Mouse (Mus musculus): ENCODE data around the gene Rftn2.

DNA sequence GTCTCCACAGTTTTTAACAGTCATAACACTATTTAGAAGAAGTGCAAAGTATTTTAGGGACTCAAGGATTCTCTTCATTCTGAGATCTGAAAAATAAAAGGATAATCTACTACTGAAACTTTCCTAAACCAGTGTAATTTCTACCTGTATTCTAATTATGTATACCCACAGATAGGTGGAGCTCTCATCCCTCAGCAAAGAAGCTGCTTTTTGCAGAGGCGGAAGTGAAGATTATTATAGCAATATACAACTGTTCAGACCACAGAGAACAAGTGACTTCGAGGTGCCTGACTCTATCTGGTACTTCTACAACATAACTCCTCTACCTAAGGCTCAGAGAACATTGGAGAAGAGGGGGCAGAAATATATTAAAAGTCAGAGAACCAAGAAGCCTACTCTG lies 38.9 kb upstream of the Rftn2 start:
- no peak for TF ChIP-seq CTCF (IDR thresholded peaks at IDR 0.05; ENCODE audit: control insufficient read depth, insufficient read depth, low read length)
- no peak for TF ChIP-seq POLR2A (IDR thresholded peaks at IDR 0.05; ENCODE audit: borderline replicate concordance, control insufficient read depth, low read depth, low read length)

Measured in bone marrow, adult 2 months (tissue).